Mouse (Mus musculus) forebrain, embryonic 10.5 days (tissue): ENCODE measurements around the gene Rtp2. TPM values are rescaled to one million over a fixed set of nuclear protein-coding genes. Genes with fewer than 3 reads are reported as not detected.
"Not testable (repeated sequence)": the region's sequence is repeated elsewhere in the genome, so short reads cannot be mapped to it uniquely, and the experiment has no call there.

Source experiments
- DNase-seq: peaks from one replicate; pipeline ENCODE4 v3.0.0-alpha.2; 2017; ENCODE audit warnings: low spot score; ENCODE audit errors: extremely low spot score
- H3K27ac ChIP-seq: fragments of 300-500 bp; sonication (generic); 2 replicates; pipeline ENCODE4 v1.5.1; 2016; ENCODE audit warnings: mild to moderate bottlenecking
- H3K27me3 ChIP-seq: fragments of 300-500 bp; sonication (generic); 2 replicates; pipeline ENCODE4 v1.6.1; 2016; ENCODE audit warnings: mild to moderate bottlenecking; ENCODE audit not compliant: poor library complexity, severe bottlenecking
- H3K36me3 ChIP-seq: fragments of 300-500 bp; sonication (generic); replicated peaks from 2 replicates; pipeline ENCODE4 v1.6.1; 2016; ENCODE audit warnings: mild to moderate bottlenecking, moderate library complexity
- H3K4me1 ChIP-seq: fragments of 300-500 bp; sonication (generic); 2 replicates; pipeline ENCODE4 v1.6.1; 2016
- H3K4me3 ChIP-seq: fragments of 300-500 bp; sonication (generic); 2 replicates; pipeline ENCODE4 v1.5.1; 2016; ENCODE audit warnings: mild to moderate bottlenecking, moderate library complexity
- H3K9me3 ChIP-seq: fragments of 300-500 bp; sonication (generic); 2 replicates; pipeline ENCODE4 v1.6.1; 2016; ENCODE audit warnings: mild to moderate bottlenecking, moderate library complexity
- WGBS: fragments of 180-500 bp; shearing (Covaris S2); methylation state at CpG from one replicate; pipeline ENCODE4 v1.1.7; 2016; 5-methylcytosine and 5-hydroxymethylcytosine counted together
- polyA plus RNA-seq: library from polyadenylated mRNA; unstranded; fragments of >200 nt; fragmentation: Nextera tagmentation; extraction: Ambion mirVana; gene quantifications from 2 replicates; pipeline ENCODE4 v1.2.1, GENCODE M21; 2016

Gene Rtp2
- polyA plus RNA-seq, 1 experiment from 2014 or later = not detected

DNA sequence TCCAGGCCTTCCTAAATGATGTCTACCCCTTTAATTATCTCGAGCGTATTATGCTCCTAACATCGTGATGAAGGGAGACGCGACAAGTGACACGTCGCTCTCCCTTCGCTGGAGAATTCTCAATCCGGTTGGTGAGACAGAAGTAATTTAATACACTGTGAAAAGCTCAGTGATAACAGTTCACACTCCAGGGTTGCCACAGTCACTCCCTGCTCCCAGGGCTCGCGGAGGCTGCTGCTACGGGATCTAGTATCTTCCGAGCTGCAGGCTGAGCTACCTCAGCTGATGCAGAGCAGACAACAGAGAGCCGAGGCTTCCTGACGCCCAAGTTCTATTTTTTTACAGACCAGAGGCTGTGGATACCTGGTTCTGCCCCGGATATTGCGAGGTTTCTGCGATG is 919 bp downstream of the Rtp2 start:
- H3K9me3 ChIP-seq = no peaks in the 10 kb centered on the region
- no peak overlapping the region for H3K27ac ChIP-seq
- H3K36me3 ChIP-seq = no peaks in the 10 kb centered on the region
- 90% methylated on average over 18 of the region's 18 CpGs for WGBS
- no peak overlapping the region for H3K4me3 ChIP-seq
- DNase-seq = peak; percentile 7
- H3K27me3 ChIP-seq = no peaks in the 10 kb centered on the region
- H3K4me1 ChIP-seq = no peaks in the 10 kb centered on the region

DNA sequence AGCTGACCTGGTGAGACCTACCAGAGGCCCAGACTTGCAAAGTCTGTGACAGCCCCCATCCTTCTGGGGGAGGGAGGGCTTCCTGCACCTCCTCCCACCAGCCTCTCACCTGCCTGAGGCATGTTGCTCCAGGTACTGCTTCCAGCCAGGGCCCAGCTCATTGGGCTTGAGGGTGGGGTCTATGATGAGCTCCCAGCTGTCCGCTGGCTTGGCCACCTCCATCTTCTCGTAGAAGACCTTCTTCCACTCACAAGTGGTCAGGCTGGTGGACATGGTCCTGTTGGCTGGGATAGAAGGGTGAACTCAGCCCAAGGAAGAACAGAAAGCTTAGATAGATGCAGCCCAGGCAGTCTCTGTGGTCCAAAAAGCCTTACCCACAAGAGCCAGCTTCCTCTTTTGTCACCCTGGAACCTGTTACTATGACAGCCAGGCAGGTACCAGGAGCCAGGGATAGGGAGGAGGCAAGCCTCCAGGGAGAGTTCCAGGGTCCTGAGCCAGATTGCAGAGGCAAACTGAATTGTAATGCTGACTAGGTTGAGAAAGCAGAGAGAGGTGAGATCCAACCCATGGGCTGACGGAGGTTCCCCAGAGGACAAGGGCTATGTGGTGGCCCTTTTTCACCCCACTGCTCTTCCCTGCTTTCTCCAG is 1.6 kb downstream of the Rtp2 start:
- no peaks in the 10 kb centered on the region for H3K27me3 ChIP-seq
- H3K4me1 ChIP-seq = no peaks in the 10 kb centered on the region
- H3K4me3 ChIP-seq = no peak overlapping the region
- no peak for DNase-seq
- no peaks in the 10 kb centered on the region for H3K9me3 ChIP-seq
- H3K36me3 ChIP-seq = no peaks in the 10 kb centered on the region
- no peak overlapping the region for H3K27ac ChIP-seq
- WGBS = 84% methylated on average over 3 of the region's 3 CpGs

DNA sequence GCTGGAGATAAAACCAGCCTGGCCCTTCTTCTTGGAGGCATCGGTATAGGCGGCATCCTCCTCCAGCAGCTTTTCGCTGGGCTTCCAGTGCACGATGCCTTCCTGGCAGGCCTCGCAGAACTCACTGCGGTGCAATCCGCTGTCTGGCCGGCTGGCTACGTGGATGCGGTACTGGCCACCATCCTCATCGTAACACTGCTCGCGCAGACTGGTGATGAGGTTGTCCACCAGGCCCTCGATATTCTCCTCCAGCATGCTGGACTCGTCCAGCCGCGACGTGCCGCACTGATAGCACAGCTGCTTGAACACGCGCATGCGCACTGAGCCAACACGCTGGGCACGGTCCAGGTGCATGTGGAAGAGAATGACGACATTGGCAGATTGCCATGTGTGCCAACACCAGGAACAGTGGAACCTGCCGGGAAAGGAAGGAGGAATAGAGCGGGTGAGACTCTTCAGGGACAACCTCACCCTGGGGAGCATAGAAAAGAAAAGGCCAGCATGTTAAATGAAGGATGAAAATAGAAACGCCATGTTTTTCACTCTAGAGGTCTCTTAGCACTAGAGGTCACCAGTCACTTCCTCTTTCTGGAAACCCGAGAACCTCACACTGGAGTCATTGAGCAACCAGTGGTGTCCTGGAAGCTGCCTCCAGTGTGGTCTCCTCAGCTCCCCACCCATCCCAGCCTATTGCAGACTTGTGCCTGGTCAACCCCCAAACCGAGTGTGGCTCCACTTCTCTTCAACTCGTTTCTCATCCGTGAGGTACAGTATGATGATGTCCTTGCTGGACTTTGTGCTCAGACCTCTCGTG is 4.7 kb downstream of the Rtp2 start:
- no peak overlapping the region for H3K4me3 ChIP-seq
- 93% methylated on average over 33 of the region's 33 CpGs for WGBS
- H3K27me3 ChIP-seq = no peaks in the 10 kb centered on the region
- no peaks in the 10 kb centered on the region for H3K4me1 ChIP-seq
- no peak overlapping the region for H3K27ac ChIP-seq
- H3K36me3 ChIP-seq = no peaks in the 10 kb centered on the region
- no peak for DNase-seq
- H3K9me3 ChIP-seq = no peaks in the 10 kb centered on the region

DNA sequence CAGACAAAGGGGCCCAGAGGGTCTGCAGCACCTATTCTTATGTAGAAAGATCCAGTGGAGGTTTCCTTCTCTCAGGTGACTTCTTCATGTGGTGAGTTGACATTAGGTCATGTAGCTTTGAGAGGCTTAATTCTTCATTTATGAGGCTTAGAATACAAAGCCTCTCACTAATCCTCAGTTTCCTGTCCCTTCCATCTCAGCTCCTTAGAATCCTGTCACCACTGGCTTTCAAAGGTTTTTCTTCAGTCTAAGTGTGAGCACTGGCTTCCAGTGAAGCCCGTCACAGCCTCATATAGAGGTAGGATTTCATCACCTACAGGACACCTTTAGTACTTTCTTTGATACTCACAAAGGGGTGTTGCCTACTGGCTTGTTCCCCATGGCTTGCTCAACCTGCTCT is 9.3 kb downstream of the Rtp2 start:
- 88% methylated on average over 1 of the region's 1 CpGs for WGBS
- H3K27me3 ChIP-seq = no peaks in the 10 kb centered on the region
- DNase-seq = no peak
- no peaks in the 10 kb centered on the region for H3K4me1 ChIP-seq
- no peaks in the 10 kb centered on the region for H3K36me3 ChIP-seq
- H3K9me3 ChIP-seq = no peaks in the 10 kb centered on the region
- no peak overlapping the region for H3K27ac ChIP-seq
- H3K4me3 ChIP-seq = no peak overlapping the region

DNA sequence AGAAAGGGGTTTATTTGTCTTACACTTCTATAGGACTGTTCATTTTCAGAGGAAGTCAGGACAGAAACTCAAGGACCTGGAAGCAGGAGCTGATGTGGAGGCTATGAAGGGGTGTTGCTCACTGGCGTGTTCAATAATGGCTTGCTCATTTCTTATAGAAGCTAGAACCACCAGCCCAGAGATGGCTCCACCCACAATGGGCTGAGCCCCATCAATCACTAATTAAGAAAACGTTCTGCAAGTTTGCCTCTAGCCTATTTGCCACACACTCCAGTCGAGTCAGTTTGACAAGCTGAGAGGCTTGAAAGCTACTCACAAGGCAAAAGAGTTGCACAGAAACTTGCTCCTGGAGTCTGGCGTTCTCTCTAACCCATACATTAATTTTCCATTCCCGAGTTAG is 10.5 kb downstream of the Rtp2 start:
- Histone ChIP-seq H3K9me3 (no peaks in the 10 kb centered on the region), H3K36me3 (no peaks in the 10 kb centered on the region), H3K27ac (no peak overlapping the region), H3K27me3 (no peaks in the 10 kb centered on the region), H3K4me3 (no peak overlapping the region), H3K4me1 (no peaks in the 10 kb centered on the region)
- peak; percentile 4 for DNase-seq
- WGBS = 84% methylated on average over 5 of the region's 5 CpGs

DNA sequence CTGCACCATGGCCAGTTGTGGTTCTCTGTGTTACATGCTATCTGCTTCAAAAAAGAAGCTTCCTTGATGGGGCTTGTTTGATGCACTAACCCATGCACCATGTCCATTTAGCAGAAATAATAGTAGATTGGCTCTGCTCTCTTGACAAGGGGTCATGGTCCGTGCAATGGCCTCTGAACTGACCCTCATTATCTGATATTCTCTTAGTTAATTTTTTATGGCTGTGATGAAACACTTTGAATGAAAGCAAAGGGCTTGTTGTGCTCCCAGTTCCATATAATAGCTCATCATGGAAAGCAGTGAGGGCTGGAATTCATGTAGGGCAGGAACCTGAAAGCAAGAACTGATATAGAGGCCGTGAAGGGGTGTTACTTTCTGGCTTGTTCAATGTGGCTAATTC is 12.8 kb downstream of the Rtp2 start:
- WGBS = 86% methylated on average over 2 of the region's 2 CpGs
- Histone ChIP-seq H3K36me3 (no peaks in the 10 kb centered on the region), H3K27me3 (no peaks in the 10 kb centered on the region), H3K4me3 (no peak overlapping the region), H3K9me3 (no peaks in the 10 kb centered on the region), H3K4me1 (no peaks in the 10 kb centered on the region), H3K27ac (no peak overlapping the region)
- DNase-seq = no peak

DNA sequence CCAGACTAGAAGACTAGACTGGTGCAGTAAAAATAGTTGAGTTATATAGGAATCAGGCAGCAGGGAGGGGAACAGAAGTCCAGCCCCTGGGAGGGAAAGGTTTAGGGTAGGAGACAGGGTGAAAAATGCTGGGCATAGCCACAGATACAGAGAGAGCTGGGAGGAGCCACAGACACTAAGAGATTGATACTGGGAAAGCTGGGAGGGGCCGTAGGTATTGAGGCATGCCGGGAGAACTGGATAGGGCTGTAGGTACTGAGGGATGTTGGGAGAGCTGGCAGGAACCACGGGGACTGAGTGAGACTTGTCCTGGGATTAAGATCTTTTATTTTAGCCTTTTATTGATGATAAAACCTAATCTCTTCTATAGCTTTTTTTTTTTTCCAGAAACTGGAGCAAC is 18.8 kb downstream of the Rtp2 start:
- H3K4me1 ChIP-seq = no peaks in the 10 kb centered on the region
- no peak for DNase-seq
- 55% methylated on average over 3 of the region's 3 CpGs for WGBS
- no peak overlapping the region for H3K4me3 ChIP-seq
- no peak overlapping the region for H3K27ac ChIP-seq
- H3K27me3 ChIP-seq = no peaks in the 10 kb centered on the region
- no peaks in the 10 kb centered on the region for H3K36me3 ChIP-seq
- peaks cover 4% of the 10 kb centered on the region; the same call in 1 of the 2 replicates for H3K9me3 ChIP-seq

DNA sequence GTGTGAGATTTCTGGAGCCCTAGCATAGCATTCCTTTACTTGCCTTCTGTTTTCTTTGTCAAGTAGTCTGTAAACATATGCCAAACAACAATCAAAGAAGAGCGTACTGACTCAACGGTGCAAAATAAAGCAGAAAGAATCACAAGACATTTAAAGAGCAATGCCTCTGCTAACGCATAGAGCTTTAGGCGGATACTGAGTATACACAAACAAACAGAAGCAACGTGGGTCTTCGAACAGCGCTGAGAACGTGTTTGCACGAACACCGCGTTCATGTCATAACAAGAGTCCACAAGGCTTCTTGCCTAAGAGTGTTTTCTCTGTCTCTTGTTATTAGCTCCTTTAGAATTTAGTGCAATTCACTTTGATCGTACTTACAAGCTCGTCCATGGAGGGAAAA is 19.5 kb downstream of the Rtp2 start:
- no peak for DNase-seq
- no peak overlapping the region for H3K27ac ChIP-seq
- H3K36me3 ChIP-seq = no peaks in the 10 kb centered on the region
- no peaks in the 10 kb centered on the region for H3K4me1 ChIP-seq
- WGBS = 91% methylated on average over 13 of the region's 13 CpGs
- H3K9me3 ChIP-seq = peaks cover 4% of the 10 kb centered on the region; the same call in 1 of the 2 replicates
- H3K27me3 ChIP-seq = no peaks in the 10 kb centered on the region
- no peak overlapping the region for H3K4me3 ChIP-seq

DNA sequence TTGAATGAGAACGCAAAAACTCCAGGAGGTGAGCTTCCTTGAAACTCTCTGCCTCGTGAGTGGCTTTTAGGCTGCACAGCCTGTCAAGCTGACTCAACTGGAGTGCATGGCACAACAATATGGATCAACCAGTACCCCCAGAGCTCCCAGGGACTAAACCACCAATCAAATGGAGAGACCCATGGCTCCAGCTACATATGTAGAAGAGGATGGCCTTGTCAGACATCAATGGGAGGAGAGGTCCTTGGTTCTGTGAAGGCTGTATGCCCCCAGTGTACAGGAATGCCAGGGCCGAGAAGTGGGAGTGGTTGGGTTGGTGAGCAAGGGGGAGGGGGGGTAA is 23.2 kb downstream of the Rtp2 start:
- not testable (repeated sequence) for H3K27ac ChIP-seq, H3K27me3 ChIP-seq, H3K36me3 ChIP-seq, H3K4me3 ChIP-seq, DNase-seq, H3K4me1 ChIP-seq, H3K9me3 ChIP-seq
- 83% methylated on average over 3 of the region's 3 CpGs for WGBS

DNA sequence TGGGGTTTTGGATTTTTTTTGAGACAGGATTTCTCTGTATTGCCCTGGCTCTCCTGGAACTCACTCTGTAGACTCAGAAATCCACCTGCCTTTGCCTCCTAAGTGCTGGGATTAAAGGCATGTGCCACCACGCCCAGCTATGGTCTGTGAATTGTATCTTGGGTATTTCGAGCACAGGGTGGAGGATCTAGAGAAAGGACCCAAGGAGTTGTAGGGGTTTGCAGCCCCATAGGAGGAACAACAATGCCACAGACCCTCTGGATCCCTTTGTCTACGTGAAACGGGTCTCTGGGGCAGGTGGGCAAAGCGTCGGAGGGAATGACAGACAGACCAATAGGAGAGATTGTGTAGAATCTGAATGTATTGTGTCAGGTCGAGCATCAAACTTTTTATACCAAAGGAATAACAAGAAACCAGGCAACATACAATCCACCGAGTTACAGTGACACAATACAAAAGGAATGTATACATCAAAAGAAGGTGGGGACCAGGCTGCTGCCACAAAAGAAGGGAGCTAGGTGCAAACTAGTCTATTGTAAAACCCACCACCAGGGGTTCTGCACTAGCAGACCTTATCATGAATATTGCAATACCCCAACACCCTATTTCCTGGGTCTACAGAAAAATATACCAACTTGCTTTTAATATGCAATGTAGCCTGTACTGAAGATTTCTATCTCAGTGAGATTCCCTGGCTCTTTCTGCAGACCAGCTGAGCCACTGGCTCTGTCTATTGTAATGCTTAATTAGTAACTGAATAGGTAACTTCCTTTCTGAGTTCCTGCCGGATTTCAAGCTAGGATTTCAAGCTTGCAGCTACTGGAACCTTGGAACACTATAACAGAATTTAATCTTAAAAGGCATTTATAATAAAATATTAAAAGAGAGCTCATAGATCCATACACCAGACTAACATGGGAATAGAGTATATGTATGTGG is 23.8 kb downstream of the Rtp2 start:
- H3K4me1 ChIP-seq, H3K27ac ChIP-seq, H3K36me3 ChIP-seq, H3K9me3 ChIP-seq, H3K27me3 ChIP-seq, H3K4me3 ChIP-seq, DNase-seq: not testable (repeated sequence)
- WGBS = 88% methylated on average over 9 of the region's 9 CpGs

DNA sequence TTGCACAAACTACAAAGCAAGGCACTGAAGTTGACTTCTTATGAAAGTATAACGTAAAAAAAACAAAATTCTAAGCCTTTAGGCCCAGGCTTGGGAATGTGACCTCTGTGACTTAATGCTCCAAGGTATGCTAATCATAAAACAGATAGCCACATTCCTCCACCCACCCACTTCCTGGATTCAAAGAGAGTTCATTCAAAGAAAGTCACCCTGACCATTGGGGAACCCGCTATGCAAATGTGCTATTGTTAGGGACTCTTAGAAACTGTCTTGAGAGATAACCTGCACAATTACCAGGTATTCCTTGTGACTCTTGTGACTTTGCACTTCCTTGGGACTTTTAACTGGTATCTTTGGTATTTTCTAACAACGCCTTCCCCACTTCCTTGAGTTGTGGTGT is 25.6 kb downstream of the Rtp2 start:
- H3K27ac ChIP-seq, H3K4me1 ChIP-seq, DNase-seq, H3K4me3 ChIP-seq, H3K36me3 ChIP-seq, H3K9me3 ChIP-seq, H3K27me3 ChIP-seq: not testable (repeated sequence)
- WGBS = 88% methylated on average over 3 of the region's 3 CpGs

DNA sequence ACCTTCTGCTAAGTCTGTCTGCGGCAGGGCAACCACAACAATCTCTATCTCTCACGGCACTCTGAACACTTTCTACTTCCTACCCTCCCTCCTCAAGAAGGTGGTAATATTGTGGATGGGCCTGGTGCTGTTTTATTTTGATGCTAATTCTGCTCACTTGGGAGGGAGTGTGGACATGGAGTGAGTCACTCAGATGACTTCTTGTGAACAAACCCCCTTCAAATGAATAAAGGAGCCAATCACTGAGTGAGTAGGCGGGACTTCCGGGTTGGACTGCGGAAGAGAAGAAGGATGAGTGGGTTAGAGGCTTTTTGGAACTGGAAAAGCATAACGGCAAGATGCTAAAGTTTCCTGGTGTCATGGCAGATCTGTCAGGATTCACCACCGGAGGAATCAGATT is 30.8 kb downstream of the Rtp2 start:
- Histone ChIP-seq H3K27me3 (peaks cover 25% of the 10 kb centered on the region), H3K36me3 (no peaks in the 10 kb centered on the region), H3K4me3 (no peak overlapping the region), H3K9me3 (no peaks in the 10 kb centered on the region), H3K27ac (no peak overlapping the region), H3K4me1 (peaks cover 18% of the 10 kb centered on the region)
- WGBS = 88% methylated on average over 7 of the region's 7 CpGs
- no peak for DNase-seq

DNA sequence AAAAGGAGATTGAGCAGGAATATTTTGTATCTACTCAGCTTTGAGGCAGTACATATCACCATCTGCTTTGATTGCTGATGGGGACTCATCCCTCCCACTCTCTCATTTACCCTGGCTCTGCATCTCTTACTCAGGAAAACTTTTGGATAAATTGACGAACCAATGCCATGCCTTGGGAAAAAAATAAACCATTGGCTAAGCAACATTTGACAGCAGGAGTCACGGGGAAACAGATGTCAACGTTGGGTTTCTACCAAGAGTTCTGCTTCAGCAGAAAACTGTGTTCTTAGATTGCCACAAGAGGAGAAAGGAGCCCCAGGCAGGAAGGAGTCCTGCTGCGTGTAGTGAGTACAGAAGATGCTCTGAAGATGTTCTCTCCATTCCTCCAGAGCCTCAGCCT is 32.1 kb downstream of the Rtp2 start:
- H3K4me1 ChIP-seq = peaks cover 18% of the 10 kb centered on the region
- 82% methylated on average over 4 of the region's 4 CpGs for WGBS
- H3K9me3 ChIP-seq = no peaks in the 10 kb centered on the region
- no peak for DNase-seq
- H3K27me3 ChIP-seq = peaks cover 29% of the 10 kb centered on the region
- H3K27ac ChIP-seq = no peak overlapping the region
- H3K36me3 ChIP-seq = no peaks in the 10 kb centered on the region
- no peak overlapping the region for H3K4me3 ChIP-seq
